Mouse (Mus musculus) MEL (cell line): ENCODE data around the gene Ano6.

Experiments used
- CHD1 ChIP-seq: IDR thresholded peaks from 2 replicates; pipeline ENCODE4 v1.6.1; 2012; ENCODE audit warnings: low read depth, mild to moderate bottlenecking, inconsistent platforms, low read length, improper control_type of control experiment
- CTCF ChIP-seq, 3 experiments: IDR thresholded peaks in 2 of 3; conservative IDR thresholded peaks in 1 of 3; 2 replicates each; pipeline ENCODE4 v1.5.1; 2011 to 2012; ENCODE audit warnings: low read length in 3 of 3, low read depth in 2 of 3, mild to moderate bottlenecking in 2 of 3, improper control_type of control experiment in 1 of 3, inconsistent platforms in 1 of 3, mixed read lengths in 1 of 3, moderate library complexity in 1 of 3; ENCODE audit not compliant: control insufficient read depth in 1 of 3, insufficient read depth in 1 of 3, poor library complexity in 1 of 3, severe bottlenecking in 1 of 3
- E2F4 ChIP-seq: IDR thresholded peaks from 2 replicates; pipeline ENCODE4 v1.6.1; 2011; ENCODE audit warnings: low read depth, low read length, improper control_type of control experiment, borderline replicate concordance
- EP300 ChIP-seq, 2 experiments: IDR thresholded peaks; 2 replicates each; pipeline ENCODE4 v1.6.1; 2011; ENCODE audit warnings: improper control_type of control experiment in 2 of 2, low read length in 2 of 2, low read depth in 1 of 2, mild to moderate bottlenecking in 1 of 2
- ETS1 ChIP-seq: IDR thresholded peaks from 2 replicates; pipeline ENCODE4 v1.6.1; 2012; ENCODE audit warnings: low read depth, mild to moderate bottlenecking, inconsistent platforms, low read length, improper control_type of control experiment, moderate library complexity
- NRF1 ChIP-seq: IDR thresholded peaks from 2 replicates; pipeline ENCODE4 v1.6.1; 2014; ENCODE audit warnings: low read depth, mild to moderate bottlenecking, inconsistent platforms, low read length, improper control_type of control experiment, moderate library complexity; ENCODE audit not compliant: poor library complexity, insufficient read depth, severe bottlenecking
- POLR2A ChIP-seq, 2 experiments: IDR thresholded peaks; 2 replicates each; pipeline ENCODE4 v1.6.1; 2011 to 2012; ENCODE audit warnings: low read length in 2 of 2, mild to moderate bottlenecking in 2 of 2, control low read depth in 1 of 2, improper control_type of control experiment in 1 of 2, low read depth in 1 of 2, moderate library complexity in 1 of 2; ENCODE audit not compliant: control insufficient read depth in 1 of 2, insufficient read depth in 1 of 2, poor library complexity in 1 of 2
- ZC3H11A ChIP-seq: IDR thresholded peaks from 2 replicates; pipeline ENCODE4 v1.6.1; 2012; ENCODE audit warnings: low read depth, mild to moderate bottlenecking, inconsistent platforms, low read length, improper control_type of control experiment

- TF ChIP-seq POLR2A (IDR thresholded peaks at IDR 0.05; ENCODE audit: control insufficient read depth in 1 of 2, insufficient read depth in 1 of 2, low read depth in 1 of 2, low read length in 2 of 2, poor library complexity in 1 of 2) (no peak), CHD1 (no peak), EP300 (IDR thresholded peaks at IDR 0.05; ENCODE audit: low read depth in 1 of 2, low read length in 2 of 2) (no peak), CTCF (IDR thresholded peaks at IDR 0.05 in 2 of 3, conservative IDR thresholded peaks at IDR 0.05 in 1 of 3; ENCODE audit: control insufficient read depth in 1 of 3, insufficient read depth in 1 of 3, low read depth in 2 of 3, low read length in 3 of 3, poor library complexity in 1 of 3, severe bottlenecking in 1 of 3) (no peak), ZC3H11A (no peak), ETS1 (peak; percentile 48; the same call in 1 of the 2 replicates), NRF1 (no peak), E2F4 (no peak)
These were observed 99.7 kb downstream of the Ano6 start for GRCm38 (mm10) chr15:95890368-95890767.
